Mouse (Mus musculus) neutrophil, adult 5-6 weeks (primary cell): Measurements from ENCODE around the gene Arl13b. TPM values are rescaled to one million over a fixed set of nuclear protein-coding genes. Genes with fewer than 3 reads are reported as not detected.

Experiments
- ATAC-seq: fragments of 151-379, 151-347 bp; 2 replicates; pipeline ENCODE4 v1.8.0; 2017; ENCODE audit warnings: mild to moderate bottlenecking, moderate TSS enrichment; ENCODE audit not compliant: insufficient number of reproducible peaks, poor library complexity, low FRiP score, severe bottlenecking; ENCODE audit errors: extremely low read depth
- total RNA-seq: library from RNA; stranded (forward); fragments of 200-1000 nt; gene quantifications from 2 replicates; pipeline ENCODE4 v1.2.3, GENCODE M21; 2017

The Arl13b gene
- total RNA-seq, 1 experiment from 2014 or later = 27.9 TPM

DNA sequence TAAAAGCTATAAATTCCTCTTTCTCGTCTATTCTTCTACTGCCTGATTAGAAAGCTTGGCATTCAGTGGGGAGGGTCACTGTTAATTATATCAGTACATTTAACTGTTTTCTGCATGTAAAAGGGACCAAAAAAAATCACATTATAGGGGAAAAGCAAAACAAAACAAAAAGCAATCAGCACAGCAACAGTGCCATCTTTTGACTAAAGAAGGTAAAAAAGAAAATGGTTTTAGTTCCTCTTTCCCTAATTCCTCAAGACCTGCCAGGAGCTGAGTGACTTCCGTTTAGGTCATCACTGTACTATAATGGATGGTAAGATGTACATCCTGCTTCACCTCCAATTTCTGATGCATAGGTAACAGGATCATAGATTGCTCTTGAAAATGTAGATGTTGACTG, 101.0 kb downstream of the Arl13b start:
- peak; percentile 23; the same call in 1 of the 2 replicates for ATAC-seq

Other genes starting within 250 kb of the Arl13b start
- 29.7 and 29.8 TPM in 2 replicates for gene Nsun3, start 60.2 kb downstream of the Arl13b start, total RNA-seq
- 0.23 and 0.37 TPM in 2 replicates for gene Stx19, start 32.4 kb downstream of the Arl13b start, total RNA-seq
- 5.6 and 7.1 TPM in 2 replicates for gene Pros1, start 7.3 kb upstream of the Arl13b start, total RNA-seq